In genomic region chr6:92849208-92849607, GRCm38 (mm10) we compare ENCODE assay signal across 31 mouse cellular contexts. TPM values are rescaled to one million over a fixed set of nuclear protein-coding genes. Genes with fewer than 3 reads are reported as not detected.
DNase-seq lines count a peak whose midpoint lies in the region; ATAC-seq and TF ChIP-seq lines count a peak whose summit lies in the region.
"Had no signal": no experiment of that assay in that cellular context is flagged by ENCODE, and none has a peak within 500 bp of the region (broad histone marks: within the 10 kb centered on the region; RNA-seq: fewer than 3 reads in every experiment).

No protein-coding gene starts in this region.

- no peaks in the 10 kb centered on the region for H3K9me3 ChIP-seq in heart, embryonic 15.5 days (replicated peaks)
- H3K9me3 ChIP-seq in midbrain, postnatal 0 days (ENCODE audit: low read length) = no peaks in the 10 kb centered on the region
- no peaks in the 10 kb centered on the region for H3K9me3 ChIP-seq in midbrain, embryonic 11.5 days (ENCODE audit: control insufficient read depth, low read length)
- H3K9me3 ChIP-seq: embryonic facial prominence, embryonic 15.5 days; limb, embryonic 10.5 days; liver, embryonic 15.5 days; midbrain, embryonic 12.5 days had no signal

- H3K4me1 ChIP-seq in heart, embryonic 15.5 days (replicated peaks) = peaks cover 30% of the 10 kb centered on the region
- H3K4me1 ChIP-seq in midbrain, postnatal 0 days (ENCODE audit: insufficient read depth, low read length) = no peaks in the 10 kb centered on the region
- H3K4me1 ChIP-seq in midbrain, embryonic 11.5 days (ENCODE audit: control insufficient read depth, insufficient read depth, low read length) = no peaks in the 10 kb centered on the region
- H3K4me1 ChIP-seq: embryonic facial prominence, embryonic 15.5 days; liver, embryonic 15.5 days had no signal

- DNase-seq in gastrocnemius, postnatal 10 days = peak; percentile 15
- no peak for DNase-seq in gastrocnemius, postnatal 25 days
- DNase-seq in heart, postnatal 36 days = no peak
- peak; percentile 40 for DNase-seq in midbrain, postnatal 0 days (ENCODE audit: low spot score)
- no peak for DNase-seq in midbrain, embryonic 11.5 days (ENCODE audit: low spot score, missing footprints)
- peak; percentile 51 for DNase-seq in testis, postnatal 10 days (ENCODE audit: low spot score)
- DNase-seq in spleen, postnatal 36 days (ENCODE audit: low spot score in 2 of 2) = no peak
- DNase-seq: adrenal gland, postnatal 25 days; cerebellum, adult 9-10 months; gastrocnemius, postnatal 36 days; kidney, postnatal 4 days; liver; lung, postnatal 14 days; thymus, adult 18-20 months; thymus, postnatal 36 days had no signal

- no peak for TF ChIP-seq CTCF in midbrain, postnatal 0 days (IDR thresholded peaks at IDR 0.05)

- H3K9ac ChIP-seq in heart, embryonic 15.5 days = no peak overlapping the region
- H3K9ac ChIP-seq in midbrain, postnatal 0 days (replicated peaks; ENCODE audit: low read length, poor library complexity, severe bottlenecking) = no peak overlapping the region
- H3K9ac ChIP-seq in midbrain, embryonic 11.5 days (ENCODE audit: low read length) = no peak overlapping the region
- H3K9ac ChIP-seq: embryonic facial prominence, embryonic 15.5 days; liver, embryonic 15.5 days; midbrain, embryonic 12.5 days had no signal

- ATAC-seq in heart, embryonic 15.5 days (replicated peaks; ENCODE audit: insufficient number of reproducible peaks, insufficient read depth, low FRiP score, low read depth) = no peak
- ATAC-seq in midbrain, postnatal 0 days (ENCODE audit: low FRiP score) = no peak
- ATAC-seq in midbrain, embryonic 11.5 days (ENCODE audit: low FRiP score) = no peak
- ATAC-seq: CD4-positive, CD25-positive, alpha-beta regulatory T cell, adult 4 months; forebrain, embryonic 14.5 days; intestine, postnatal 0 days had no signal

- H3K27me3 ChIP-seq in heart, embryonic 15.5 days = no peaks in the 10 kb centered on the region
- no peaks in the 10 kb centered on the region for H3K27me3 ChIP-seq in midbrain, postnatal 0 days (ENCODE audit: insufficient read depth, low read length)
- no peaks in the 10 kb centered on the region for H3K27me3 ChIP-seq in midbrain, embryonic 11.5 days (ENCODE audit: control insufficient read depth, insufficient read depth, low read length)
- H3K27me3 ChIP-seq: embryonic facial prominence, embryonic 15.5 days; liver, embryonic 15.5 days; midbrain, embryonic 12.5 days had no signal

- H3K4me2 ChIP-seq in heart, embryonic 15.5 days = no peak overlapping the region
- H3K4me2 ChIP-seq in midbrain, postnatal 0 days (ENCODE audit: low read depth, low read length, poor library complexity, severe bottlenecking) = no peak overlapping the region
- H3K4me2 ChIP-seq in midbrain, embryonic 11.5 days = no peak overlapping the region
- H3K4me2 ChIP-seq: embryonic facial prominence, embryonic 15.5 days; liver, embryonic 15.5 days; midbrain, embryonic 12.5 days had no signal

- 76% methylated on average over 9 of the region's 9 CpGs for WGBS in heart, embryonic 15.5 days
- WGBS in midbrain, postnatal 0 days = 94% methylated on average over 9 of the region's 9 CpGs
- 96% methylated on average over 9 of the region's 9 CpGs for WGBS in midbrain, embryonic 11.5 days

- no peak overlapping the region for H3K4me3 ChIP-seq in heart, embryonic 15.5 days
- no peak overlapping the region for H3K4me3 ChIP-seq in midbrain, postnatal 0 days (ENCODE audit: low read depth, low read length)
- no peak overlapping the region for H3K4me3 ChIP-seq in midbrain, embryonic 11.5 days (ENCODE audit: low read depth, low read length)
- H3K4me3 ChIP-seq: embryonic facial prominence, embryonic 15.5 days; left cerebral cortex, adult 2 months; limb, embryonic 10.5 days; liver, embryonic 15.5 days; midbrain, embryonic 12.5 days had no signal

- peak overlapping the region; percentile 64 for H3K27ac ChIP-seq in heart, embryonic 15.5 days
- no peak overlapping the region for H3K27ac ChIP-seq in midbrain, postnatal 0 days (ENCODE audit: low read depth, low read length)
- H3K27ac ChIP-seq in midbrain, embryonic 11.5 days (ENCODE audit: low read depth, low read length) = no peak overlapping the region
- H3K27ac ChIP-seq: embryonic facial prominence, embryonic 15.5 days; left cerebral cortex, adult 2 months; limb, embryonic 10.5 days; liver, embryonic 15.5 days had no signal

- H3K36me3 ChIP-seq in heart, embryonic 15.5 days = peaks cover 8% of the 10 kb centered on the region
- no peaks in the 10 kb centered on the region for H3K36me3 ChIP-seq in midbrain, postnatal 0 days (ENCODE audit: insufficient read depth, low read length)
- no peaks in the 10 kb centered on the region for H3K36me3 ChIP-seq in midbrain, embryonic 11.5 days (ENCODE audit: control insufficient read depth, insufficient read depth, low read length)
- H3K36me3 ChIP-seq: limb, embryonic 10.5 days; liver, embryonic 15.5 days; midbrain, embryonic 12.5 days had no signal

- intact Hi-C loops in heart, postnatal 36 days (cut with DNase I) = no loop called here

RNA-seq across cellular contexts. Expression of gene Gm15737, which starts 19.9 kb away (rescaled TPM):
- total RNA-seq in gastrocnemius, postnatal 10 days (2021) = under 1 TPM; 0.68 to 0.92 TPM
- total RNA-seq in gastrocnemius, postnatal 25 days (2021) = under 1 TPM; 0.48 to 0.74 TPM
- polyA plus RNA-seq in heart, embryonic 15.5 days (2015; fragmentation: Nextera tagmentation; extraction: Ambion mirVana) = 0.21 and 0.24 TPM in 2 replicates
- total RNA-seq in heart, postnatal 36 days (2021) = under 1 TPM; 0.24 to 0.28 TPM
- not detected in 2 replicates for total RNA-seq in midbrain, postnatal 0 days (2014; rRNA removed)
- polyA plus RNA-seq in midbrain, postnatal 0 days (2015; fragmentation: Nextera tagmentation; extraction: Ambion mirVana) = not detected in 2 replicates
- not detected in 2 replicates for polyA plus RNA-seq in midbrain, embryonic 11.5 days (2014; fragmentation: Nextera tagmentation; extraction: Ambion mirVana)
- total RNA-seq: adrenal gland, postnatal 25 days; common myeloid progenitor, adult 5-6 weeks; layer of hippocampus, postnatal 10 days; left cerebral cortex, adult 2 months; megakaryocyte progenitor cell, adult 5-6 weeks had no signal
- polyA plus RNA-seq: brain, embryonic 14.5 days; CD4-positive, CD25-positive, alpha-beta regulatory T cell, adult 4 months; forebrain, embryonic 14.5 days; frontal cortex, adult 2 months; hindbrain, embryonic 11.5 days; limb, embryonic 10.5 days; liver, embryonic 15.5 days; midbrain, embryonic 12.5 days; neural tube, embryonic 11.5 days had no signal

RNA-seq across cellular contexts. Expression of gene A730049H05Rik, which starts 32.9 kb away (rescaled TPM):
- under 1 TPM in 1 of 2 experiments, not detected in 1; 0.12 TPM for total RNA-seq in gastrocnemius, postnatal 10 days (2021)
- total RNA-seq in gastrocnemius, postnatal 25 days (2021) = under 1 TPM in 1 of 2 experiments, not detected in 1; 0.19 TPM
- 2.9 and 3.0 TPM in 2 replicates for polyA plus RNA-seq in heart, embryonic 15.5 days (2015; fragmentation: Nextera tagmentation; extraction: Ambion mirVana)
- under 1 TPM; 0.14 to 0.27 TPM for total RNA-seq in heart, postnatal 36 days (2021)
- 0.82 and 1.1 TPM in 2 replicates for total RNA-seq in midbrain, postnatal 0 days (2014; rRNA removed)
- 0.43 and 0.83 TPM in 2 replicates for polyA plus RNA-seq in midbrain, postnatal 0 days (2015; fragmentation: Nextera tagmentation; extraction: Ambion mirVana)
- 0.12 and 0.43 TPM in 2 replicates for polyA plus RNA-seq in midbrain, embryonic 11.5 days (2014; fragmentation: Nextera tagmentation; extraction: Ambion mirVana)
- total RNA-seq: common myeloid progenitor, adult 5-6 weeks; megakaryocyte progenitor cell, adult 5-6 weeks had no signal
- polyA plus RNA-seq: CD4-positive, CD25-positive, alpha-beta regulatory T cell, adult 4 months; forebrain, embryonic 14.5 days; frontal cortex, adult 2 months; liver, embryonic 15.5 days; neural tube, embryonic 11.5 days had no signal

Comparison
In these comparisons a context has a peak if more than half of its experiments do, and no peak if none do; other contexts are left out.
1. DNase-seq: peak in gastrocnemius, postnatal 10 days (single experiment), midbrain, postnatal 0 days (single experiment) and testis, postnatal 10 days (single experiment); none in gastrocnemius, postnatal 25 days (single experiment), heart, postnatal 36 days (0 of 2), midbrain, embryonic 11.5 days (single experiment) and spleen, postnatal 36 days (0 of 2).